Mouse (Mus musculus): ENCODE measurements around the gene Cpsf6.
"Not testable (repeated sequence)": the region's sequence is repeated elsewhere in the genome, so short reads cannot be mapped to it uniquely, and the experiment has no call there.

The Cpsf6 gene

DNA sequence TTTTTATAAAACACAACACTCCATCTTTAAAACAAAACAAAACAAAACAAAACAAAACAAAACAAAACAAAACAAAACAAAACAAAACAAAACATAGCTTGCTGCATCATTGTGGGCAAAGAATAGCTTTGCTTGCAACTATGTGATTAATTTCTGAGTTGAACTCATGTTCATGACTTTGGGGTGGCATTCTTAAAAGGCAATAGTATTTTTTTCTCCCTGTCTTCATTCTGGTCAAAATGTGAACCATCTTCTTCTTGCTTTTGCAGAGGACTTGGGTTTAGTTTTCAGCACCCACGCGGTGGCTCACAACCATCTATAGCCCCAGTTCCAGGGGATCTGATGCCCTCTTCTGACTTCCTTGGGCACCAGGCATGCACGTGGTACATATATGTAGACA, 20.0 kb upstream of the Cpsf6 start:
- no peak for DNase-seq (ENCODE audit: low read depth, low spot score)

DNA sequence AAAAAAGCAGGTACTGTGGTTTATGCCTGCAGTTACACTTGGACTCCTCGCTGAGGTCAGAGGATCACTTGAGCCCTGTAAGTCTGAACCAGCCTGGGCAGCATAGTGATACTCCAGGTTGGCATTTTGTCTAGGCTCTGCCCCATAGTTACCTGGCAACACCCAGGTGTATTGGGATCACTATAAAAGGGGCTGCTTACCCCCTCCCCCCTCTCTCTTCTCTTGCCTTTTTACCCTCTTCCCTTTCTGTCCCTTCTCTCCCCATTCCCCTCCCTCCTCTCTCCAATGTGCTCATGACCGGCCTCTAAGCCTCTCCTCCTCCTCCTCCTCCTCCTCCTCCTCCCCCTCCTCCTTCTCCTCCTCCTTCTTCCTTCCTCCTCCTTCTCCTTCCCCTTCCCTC, 19.4 kb upstream of the Cpsf6 start:
- DNase-seq (ENCODE audit: low read depth, low spot score), result no peak

DNA sequence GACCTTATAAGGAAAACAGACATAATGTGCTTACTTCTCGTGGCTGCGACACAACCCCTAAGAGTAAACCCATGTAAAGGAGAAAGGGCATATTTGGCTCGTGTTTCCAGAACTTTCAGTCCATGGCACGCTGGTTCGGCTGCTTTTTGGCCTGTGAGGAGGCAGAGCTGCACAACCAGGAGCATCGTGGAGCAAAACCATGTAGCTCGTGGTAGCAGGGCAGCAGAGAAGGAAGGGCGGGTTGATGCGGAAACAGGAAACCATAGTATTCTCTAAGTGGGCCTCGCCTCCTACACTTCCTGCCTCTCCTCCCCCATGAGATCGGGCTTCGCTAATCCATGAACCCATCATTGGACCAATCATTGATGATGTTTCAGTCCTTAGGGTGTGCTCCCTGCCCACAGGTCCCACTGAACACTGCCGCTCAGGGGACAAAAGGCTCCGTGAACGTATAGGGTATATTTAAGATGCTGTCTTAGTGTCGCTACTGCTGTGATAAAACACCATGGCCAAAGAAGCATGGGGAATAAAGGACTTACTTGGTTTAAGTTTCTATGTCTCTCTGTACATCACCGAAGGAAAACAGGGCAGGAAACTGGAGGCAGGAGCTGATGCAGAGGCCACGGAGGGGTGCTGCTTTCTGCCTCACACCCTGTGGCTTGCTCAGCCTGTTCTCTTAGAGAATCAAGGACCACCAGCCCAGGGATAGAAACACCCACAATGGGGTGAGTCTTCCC, 18.4 kb upstream of the Cpsf6 start:
- DNase-seq (ENCODE audit: low read depth, low spot score), result no peak

DNA sequence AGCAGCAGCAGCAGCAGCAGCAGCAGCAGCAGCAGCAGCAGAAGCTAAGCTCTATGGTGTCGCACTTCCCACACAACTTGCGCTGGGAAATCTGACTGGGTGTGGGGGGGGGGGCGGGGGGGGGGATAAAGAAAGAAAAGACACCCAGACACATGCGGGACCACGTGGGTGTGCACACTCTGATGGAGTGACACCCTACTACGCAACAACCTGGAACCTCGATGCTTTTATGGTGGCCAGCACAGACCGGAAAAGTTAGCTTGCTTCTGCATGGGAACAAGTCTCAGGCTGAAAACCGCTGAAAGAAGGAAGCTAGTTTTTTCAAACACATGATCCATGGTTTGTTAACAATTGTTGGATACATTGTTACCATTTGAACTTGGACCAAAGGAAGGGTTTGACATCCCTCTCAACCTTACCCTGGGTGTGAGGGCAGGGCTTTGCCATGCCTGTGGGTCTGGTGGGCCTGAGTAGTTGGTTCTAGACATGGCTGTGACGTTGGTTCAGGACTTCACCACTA, 17.4 kb upstream of the Cpsf6 start:
- no peak for DNase-seq (ENCODE audit: low read depth, low spot score)

DNA sequence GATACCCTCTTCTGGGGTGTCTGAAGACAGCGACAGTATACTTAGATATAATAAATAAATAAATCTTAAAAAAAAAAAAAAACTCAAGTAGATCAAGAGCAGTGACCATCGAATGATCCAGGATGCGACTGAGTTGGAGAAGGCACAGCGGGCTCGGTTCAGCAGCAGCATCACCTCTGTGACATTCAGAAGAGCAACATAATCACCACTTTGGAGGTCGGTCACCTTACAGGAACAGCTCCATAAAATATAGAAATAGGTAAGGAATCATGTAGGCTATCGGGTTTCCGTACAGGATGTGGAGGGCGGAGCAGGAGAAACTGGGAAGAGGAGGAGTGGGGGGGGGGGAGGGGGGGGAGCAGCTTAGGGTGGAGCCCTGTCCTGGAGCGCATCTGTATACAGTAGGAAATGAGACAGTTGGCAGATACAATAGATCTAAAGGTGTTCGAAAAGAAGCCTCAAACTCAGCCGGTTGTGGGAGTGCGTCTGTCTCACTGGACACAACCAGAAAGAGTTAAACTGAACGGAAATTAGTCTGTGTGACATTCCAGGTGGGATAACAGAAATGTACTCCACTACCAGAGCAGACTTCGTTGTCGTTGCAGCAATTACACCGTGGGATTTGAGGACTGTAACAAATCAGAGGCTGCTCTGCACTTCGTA, 16.7 kb upstream of the Cpsf6 start:
- no peak for DNase-seq (ENCODE audit: low read depth, low spot score)

DNA sequence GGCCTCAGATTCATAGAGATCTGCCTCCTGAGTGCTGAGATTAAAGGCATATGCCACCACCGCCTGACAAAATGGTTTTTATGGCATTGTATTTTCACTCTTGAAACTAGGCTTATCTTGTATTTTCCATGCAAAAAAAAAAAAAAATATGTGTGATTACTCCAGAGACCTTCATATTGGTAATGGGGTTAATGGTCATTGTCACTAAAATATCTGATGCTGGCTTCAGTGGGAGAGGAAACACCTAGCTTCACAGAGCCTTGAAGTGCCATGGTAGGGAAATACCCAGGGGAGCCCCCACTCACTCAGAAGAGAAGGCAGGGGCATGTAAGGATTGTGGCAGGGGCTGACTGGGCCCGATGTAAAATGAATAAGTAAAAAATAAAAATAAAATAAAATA, 16.0 kb upstream of the Cpsf6 start:
- no peak for DNase-seq (ENCODE audit: low read depth, low spot score)

DNA sequence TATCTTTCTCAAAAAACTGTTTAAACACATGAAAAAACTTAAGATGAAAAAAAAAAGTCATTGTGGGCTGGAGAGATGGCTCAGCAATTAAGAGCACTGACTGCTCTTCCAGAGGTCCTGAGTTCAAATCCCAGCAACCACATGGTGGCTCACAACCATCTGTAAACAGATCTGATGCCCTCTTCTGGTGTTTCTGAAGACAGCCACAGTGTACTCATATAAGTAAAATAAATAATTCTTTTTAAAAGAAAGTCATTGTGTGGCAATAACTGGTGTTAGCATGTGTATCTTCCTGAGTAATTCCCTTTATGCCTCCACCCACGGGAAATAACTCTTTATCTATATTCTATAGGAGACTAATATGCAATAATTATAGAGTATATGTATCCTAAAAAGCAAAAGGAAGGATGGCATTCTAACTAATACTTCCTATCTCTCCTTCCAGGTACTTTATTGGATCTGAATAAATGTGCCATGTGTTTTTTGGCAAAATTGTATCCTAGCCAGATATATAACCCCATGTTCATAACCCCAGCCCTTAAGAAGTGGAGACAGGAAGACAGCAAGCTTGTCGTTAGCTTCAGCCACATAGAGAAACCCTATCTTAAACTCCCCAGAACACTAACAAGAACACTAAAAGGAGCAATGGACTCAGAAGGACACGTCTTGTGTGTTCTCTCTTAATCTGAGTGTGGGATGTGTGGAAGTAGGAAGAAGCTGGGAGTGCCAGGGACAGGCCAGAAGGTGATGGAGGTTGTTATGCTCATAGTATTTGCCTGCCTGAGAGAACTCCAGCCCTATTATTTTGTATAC, 15.1 kb upstream of the Cpsf6 start:
- DNase-seq (ENCODE audit: low read depth, low spot score), result no peak

DNA sequence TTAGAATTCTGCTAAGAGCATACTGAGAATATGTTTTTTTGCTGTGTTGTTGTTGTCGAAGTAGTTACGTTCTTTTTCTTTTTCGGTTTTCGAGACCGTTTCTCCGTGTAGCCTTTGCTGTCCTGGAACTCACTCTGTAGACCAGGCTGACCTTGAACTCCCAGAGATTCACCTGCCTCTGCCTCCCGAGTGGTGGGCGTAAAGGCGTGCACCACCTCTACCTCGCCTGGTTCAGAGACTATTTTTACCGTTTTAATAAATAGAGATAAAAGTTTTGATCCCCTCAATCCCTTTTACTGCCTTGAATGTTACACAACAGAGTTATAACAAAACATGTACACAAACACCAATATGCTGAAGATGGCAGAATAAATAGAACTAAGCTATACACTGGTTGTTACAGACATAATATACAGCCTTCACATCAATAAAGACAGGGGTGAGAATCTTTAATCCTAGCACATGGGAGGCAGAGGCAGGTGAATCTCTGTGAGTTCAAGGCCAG, 14.1 kb upstream of the Cpsf6 start:
- DNase-seq (ENCODE audit: low read depth, low spot score), result no peak

DNA sequence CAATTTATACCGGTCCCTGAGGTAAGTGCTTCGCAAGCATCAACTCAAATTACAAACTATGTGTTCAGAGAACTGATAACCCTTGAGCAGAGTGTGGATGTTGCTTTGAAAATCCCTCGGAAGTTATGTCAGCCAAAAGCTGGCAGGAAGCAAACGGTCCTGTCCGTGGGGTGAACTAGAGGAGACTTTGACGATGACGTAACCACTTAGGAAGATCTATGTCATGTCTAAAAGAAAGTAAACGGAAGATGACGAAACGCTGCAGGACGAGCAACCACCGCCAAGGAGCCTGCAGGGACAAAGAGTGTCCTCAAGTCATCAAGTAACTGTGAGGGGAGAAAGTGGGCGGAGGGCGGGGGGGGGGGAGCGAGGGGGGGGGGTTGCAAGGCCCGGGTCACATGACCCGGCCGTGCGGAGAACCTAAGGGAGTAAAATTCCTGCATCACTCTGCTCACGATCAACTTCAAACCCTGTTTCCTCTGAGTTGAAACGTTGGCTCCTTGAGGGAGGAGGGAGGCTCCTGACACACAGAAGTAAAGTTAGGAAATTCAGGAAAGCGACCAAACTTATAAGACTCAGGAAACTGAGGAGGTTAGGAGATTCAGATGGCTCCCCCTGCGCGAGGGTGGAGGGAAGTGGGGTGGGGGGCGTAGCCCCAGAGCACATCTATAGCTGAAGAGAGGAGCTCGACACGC, 13.5 kb upstream of the Cpsf6 start:
- DNase-seq (ENCODE audit: low read depth, low spot score), result no peak

DNA sequence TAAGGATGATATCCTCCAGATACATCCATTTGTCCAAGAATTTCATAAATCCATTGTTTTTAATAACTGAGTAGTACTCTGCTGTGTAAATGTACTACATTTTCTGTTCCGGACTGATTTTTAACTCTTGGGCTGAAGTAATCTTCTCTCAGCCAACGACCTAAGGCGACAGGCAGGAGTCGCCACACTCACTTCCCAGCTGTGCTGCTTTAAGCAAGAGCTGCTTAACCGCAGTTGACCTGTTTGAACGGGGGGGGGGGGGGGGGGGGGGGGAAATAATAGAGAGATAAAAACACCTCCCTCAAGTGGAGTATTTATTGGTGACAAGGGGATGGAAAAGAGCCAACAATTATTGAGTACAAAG, 13.0 kb upstream of the Cpsf6 start:
- DNase-seq (ENCODE audit: low read depth, low spot score), result no peak

DNA sequence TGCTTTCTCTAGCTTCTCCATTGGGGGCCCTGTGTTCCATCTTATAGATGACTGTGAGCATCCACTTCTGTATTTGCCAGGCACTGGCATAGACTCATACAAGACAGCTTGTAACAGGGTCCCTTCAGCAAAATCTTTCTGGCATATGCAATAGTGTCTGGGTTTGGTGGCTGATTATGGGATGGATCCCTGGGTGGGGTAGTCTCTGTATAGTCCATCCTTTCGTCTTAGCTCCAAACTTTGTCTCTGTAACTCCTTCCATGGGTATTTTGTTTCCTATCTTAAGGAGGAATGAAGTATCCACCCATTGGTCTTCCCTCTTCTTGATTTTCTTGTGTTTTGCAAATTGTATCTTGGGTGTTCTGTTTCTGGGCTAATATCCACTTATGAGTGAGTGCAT, 12.6 kb upstream of the Cpsf6 start:
- DNase-seq (ENCODE audit: low read depth, low spot score), result not testable (repeated sequence)

DNA sequence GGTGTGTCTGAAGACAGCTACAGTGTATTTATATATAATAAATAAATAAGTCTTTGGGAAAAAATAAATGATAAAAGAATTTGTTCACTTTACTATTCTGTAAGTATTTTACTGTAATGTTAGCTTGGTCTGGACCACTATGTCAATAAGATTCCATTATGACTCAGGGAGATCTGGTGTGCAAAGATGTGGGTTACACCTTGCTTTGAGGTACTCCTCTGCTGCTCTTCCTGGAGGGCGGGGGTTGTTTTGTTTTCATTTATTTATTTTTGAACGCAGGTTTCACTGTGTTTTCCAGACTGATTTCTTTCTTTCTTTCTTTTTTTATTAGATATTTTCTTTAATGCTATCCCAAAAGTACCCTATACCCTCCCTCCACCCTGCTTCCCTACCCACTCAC, 12.0 kb upstream of the Cpsf6 start:
- DNase-seq (ENCODE audit: low read depth, low spot score), result no peak

DNA sequence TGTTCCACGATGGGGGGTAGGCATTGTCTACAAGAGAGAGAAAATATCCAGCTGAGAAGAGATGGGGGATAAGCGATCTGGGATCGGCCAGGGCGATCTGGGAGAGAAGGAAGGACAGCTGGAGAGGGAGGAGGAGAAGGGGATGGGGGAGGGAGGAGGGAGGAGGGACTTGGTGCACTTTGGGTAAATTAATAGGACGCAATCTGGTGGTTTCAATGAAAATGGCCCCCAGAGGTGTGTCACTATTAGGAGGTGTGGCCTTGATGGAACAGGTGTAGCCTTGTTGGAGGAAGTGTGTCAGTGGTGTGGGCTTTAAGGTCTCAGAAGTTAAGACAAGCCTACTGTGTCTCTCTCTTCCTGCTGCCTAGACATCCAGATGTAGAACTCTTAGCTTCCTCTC, 11.2 kb upstream of the Cpsf6 start:
- DNase-seq (ENCODE audit: low read depth, low spot score), result no peak

DNA sequence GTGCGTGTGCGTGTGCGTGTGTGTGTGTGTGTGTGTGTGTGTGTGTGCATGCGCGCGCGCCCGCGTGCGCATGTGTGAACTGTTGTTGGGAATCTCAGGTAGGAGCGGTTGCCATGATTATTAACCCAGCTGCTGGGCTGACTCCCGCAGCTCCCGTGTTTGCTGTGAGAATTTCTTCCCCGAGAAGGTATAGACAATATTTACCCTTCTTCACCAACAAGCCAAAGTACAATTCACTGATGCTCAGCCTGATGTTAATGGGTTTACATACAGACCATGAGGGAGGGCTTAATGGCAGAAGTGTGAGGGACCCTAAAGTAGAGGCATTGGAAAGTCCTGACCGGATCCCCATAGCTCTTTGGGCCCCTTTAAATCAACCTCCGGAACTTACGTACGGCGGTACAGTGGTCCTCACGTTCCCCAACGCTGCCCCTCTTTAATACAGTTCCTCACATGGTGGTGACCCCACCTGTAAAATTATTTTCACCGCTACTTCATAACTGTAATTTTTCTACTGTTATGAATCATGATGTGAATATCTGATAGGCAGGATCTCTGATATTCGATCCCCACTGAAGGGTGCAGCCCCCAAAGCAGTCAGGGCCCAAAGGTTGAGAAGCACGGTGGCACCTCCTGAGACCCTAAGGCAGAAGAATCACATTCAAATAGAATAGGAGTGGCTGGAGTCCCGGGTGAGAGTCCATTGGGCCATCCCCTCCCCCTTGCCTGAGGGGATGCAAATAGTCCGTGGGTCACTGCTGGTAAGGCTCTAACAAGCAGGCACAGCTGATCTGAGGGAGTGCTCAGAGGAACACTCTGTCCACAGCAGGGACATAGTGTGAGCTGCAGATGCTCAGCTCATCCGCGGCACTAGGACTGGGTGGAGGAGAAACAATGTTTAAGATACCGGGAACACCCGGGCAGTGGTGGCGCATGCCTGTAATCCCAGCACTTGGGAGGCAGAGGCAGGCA, 10.4 kb upstream of the Cpsf6 start:
- DNase-seq (ENCODE audit: low read depth, low spot score), result no peak

DNA sequence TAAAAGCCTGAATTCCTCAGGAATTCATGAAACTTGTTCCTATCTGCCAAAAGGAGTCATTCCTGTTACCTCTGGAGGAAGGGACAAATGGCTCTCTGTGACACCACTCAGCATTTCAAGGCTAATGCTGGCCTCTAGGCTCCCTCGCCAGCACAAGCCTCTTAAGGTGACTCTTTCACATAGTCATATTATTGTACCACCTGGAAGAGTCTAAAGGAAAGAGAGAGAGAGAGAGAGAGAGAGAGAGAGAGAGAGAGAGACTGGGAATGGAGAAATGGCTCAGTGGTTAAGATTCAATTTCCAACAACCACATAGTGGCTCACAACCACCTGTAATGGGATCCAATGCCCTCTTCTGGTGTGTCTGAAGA, 9.5 kb upstream of the Cpsf6 start:
- DNase-seq (ENCODE audit: low read depth, low spot score), result no peak

DNA sequence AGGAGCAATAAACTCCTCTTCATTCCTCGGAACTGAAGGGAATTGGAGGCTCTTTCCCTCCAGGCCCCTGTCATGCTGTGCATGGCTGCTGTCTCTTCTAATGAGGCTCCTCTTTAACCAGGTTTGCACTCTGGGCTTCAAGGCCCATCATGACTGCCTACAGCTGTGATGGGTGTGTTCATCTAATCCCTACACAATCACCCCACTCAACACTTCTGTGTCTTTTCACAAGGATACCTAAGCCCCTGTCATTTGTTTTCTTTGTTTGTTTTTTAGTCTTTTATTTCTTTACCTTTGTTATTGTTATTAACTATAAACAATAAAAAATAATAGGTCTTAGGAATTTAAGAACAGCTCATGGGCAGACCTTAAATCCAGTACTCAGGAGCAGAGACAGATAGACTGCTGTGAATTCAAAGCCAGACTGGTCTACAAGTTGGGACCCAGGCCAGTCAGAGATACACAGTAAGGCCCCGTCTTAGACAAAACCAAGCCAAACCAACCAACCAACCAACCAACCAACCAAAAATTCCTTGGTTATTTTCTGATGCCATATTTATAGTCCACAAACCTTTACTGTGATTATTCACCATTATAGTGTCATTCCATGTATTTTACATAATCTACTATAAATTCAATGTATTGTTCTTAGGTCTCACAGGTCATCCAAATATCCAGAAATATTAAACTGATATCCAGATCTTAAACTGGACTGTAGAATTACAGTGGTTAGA, 9.0 kb upstream of the Cpsf6 start:
- DNase-seq (ENCODE audit: low read depth, low spot score), result no peak

DNA sequence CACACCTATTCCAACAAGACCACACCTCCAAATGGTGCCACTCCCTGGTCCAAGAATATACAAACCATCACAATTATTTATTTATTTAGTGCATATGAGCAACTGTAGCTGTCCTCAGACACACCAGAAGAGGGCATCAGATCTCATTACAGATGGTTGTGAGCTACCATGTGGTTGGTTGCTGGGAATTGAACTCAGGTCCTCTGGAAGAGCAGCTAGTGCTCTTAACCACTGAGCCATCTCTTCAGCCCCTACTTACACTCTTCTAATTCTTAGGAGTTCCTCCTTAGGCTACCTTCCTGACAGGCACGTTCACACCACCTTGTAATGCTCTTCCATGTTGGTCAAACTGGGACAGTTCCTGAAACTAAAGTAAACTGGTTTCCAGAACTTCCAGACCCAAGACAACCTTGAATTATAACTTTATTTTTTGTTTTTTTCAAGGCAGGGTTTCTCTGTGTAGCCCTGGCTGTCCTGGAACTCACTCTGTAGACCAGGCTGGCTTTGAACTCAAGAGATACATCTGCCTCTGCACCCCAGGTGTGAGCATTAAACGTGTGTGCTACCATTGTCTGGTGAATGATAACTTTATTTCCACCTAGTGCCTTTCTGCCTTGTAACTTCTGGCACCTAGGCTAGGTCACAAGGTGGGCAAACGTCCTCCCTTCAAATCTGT, 8.3 kb upstream of the Cpsf6 start:
- DNase-seq (ENCODE audit: low read depth, low spot score), result not testable (repeated sequence)

DNA sequence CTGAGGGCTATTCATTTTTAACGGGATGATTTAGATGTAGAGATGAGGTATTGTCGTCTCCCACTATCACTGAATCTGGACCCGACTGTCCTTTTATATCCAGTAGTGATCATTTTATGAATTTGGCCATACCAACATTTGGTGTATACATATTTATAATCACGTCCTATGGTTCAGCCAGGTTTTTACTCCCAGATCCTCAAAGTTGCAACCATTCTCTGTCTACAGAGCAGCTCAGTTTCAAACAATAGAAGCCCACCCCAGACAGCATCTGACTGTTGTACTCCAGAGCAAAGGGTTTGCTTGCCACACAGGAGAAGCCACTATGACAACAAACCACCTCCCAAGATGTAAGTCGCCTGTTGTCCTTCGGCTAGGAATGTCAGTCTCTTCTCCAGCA, 7.2 kb upstream of the Cpsf6 start:
- no peak for DNase-seq (ENCODE audit: low read depth, low spot score)

DNA sequence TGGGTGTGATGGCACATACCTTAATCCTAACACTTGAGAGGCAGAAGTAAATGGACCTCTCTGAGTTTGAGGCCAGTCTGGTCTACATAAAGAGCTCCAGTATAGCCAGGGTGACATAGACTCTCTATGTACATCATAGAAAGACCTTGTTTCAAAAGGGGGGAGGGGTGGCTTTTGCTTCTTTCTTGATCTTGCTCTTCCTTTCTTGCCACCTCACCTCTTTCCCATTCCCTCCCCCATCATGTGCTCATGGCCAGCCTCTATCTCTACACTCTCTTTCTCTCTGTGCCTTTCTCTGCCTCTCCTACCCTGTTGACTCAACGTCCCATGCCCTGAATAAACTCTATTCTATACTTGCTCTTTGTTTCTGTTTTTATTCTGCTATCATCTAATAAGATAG, 6.4 kb upstream of the Cpsf6 start:
- DNase-seq (ENCODE audit: low read depth, low spot score), result no peak

All from retina, postnatal 7 days (tissue).